Mouse (Mus musculus) embryonic facial prominence, embryonic 14.5 days (tissue): ENCODE measurements around the gene H2-Q10. TPM values are rescaled to one million over a fixed set of nuclear protein-coding genes. Genes with fewer than 3 reads are reported as not detected.
A peak's percentile ranks its signal among the peaks of the same experiment; 100 is the strongest.
"Not testable (repeated sequence)": the region's sequence is repeated elsewhere in the genome, so short reads cannot be mapped to it uniquely, and the experiment has no call there.

Experiments
- ATAC-seq: fragments of 200-750 bp; cut with Nextera tagmentation; 2 replicates; pipeline ENCODE4 v1.8.0; 2017; ENCODE audit warnings: low read depth, moderate number of reproducible peaks, moderate TSS enrichment
- DNase-seq: peaks from one replicate; pipeline ENCODE4 v3.0.0-alpha.2; 2015; ENCODE audit warnings: low spot score
- H3K27ac ChIP-seq: fragments of 300-500 bp; sonication (generic); replicated peaks from 2 replicates; pipeline ENCODE4 v1.5.1; 2014; ENCODE audit warnings: low read depth, mild to moderate bottlenecking, low read length, moderate library complexity
- H3K27me3 ChIP-seq: fragments of 300-500 bp; sonication (generic); replicated peaks from 2 replicates; pipeline ENCODE4 v1.6.1; 2014; ENCODE audit warnings: low read length; ENCODE audit not compliant: control insufficient read depth, insufficient read depth
- H3K36me3 ChIP-seq: fragments of 300-500 bp; sonication (generic); 2 replicates; pipeline ENCODE4 v1.6.1; 2014; ENCODE audit warnings: low read length, mixed read lengths; ENCODE audit not compliant: control insufficient read depth, insufficient read depth
- H3K4me1 ChIP-seq: fragments of 300-500 bp; sonication (generic); 2 replicates; pipeline ENCODE4 v1.6.1; 2014; ENCODE audit warnings: antibody characterized with exemption, low read length; ENCODE audit not compliant: control insufficient read depth, insufficient read depth
- H3K4me2 ChIP-seq: fragments of 300-500 bp; sonication (generic); 2 replicates; pipeline ENCODE4 v1.6.1; 2014; ENCODE audit warnings: low read depth, mild to moderate bottlenecking, low read length, moderate library complexity, mixed read lengths
- H3K4me3 ChIP-seq: fragments of 300-500 bp; sonication (generic); 2 replicates; pipeline ENCODE4 v1.5.1; 2014; ENCODE audit warnings: low read depth, mild to moderate bottlenecking, low read length
- H3K9ac ChIP-seq: fragments of 300-500 bp; sonication (generic); 2 replicates; pipeline ENCODE4 v1.6.1; 2014; ENCODE audit warnings: low read depth, mild to moderate bottlenecking, low read length, moderate library complexity, mixed read lengths
- H3K9me3 ChIP-seq: fragments of 300-500 bp; sonication (generic); 2 replicates; pipeline ENCODE4 v1.6.1; 2016; ENCODE audit warnings: low read length; ENCODE audit not compliant: control insufficient read depth
- WGBS: fragments of 180-500 bp; shearing (Covaris S2); extraction: QIAGEN DNeasy Blood & Tissue Kit; methylation state at CpG from one replicate; pipeline ENCODE4 v1.1.7; 2014; 5-methylcytosine and 5-hydroxymethylcytosine counted together
- polyA plus RNA-seq: library from polyadenylated mRNA; unstranded; fragments of >200 nt; fragmentation: Nextera tagmentation; extraction: Ambion mirVana; gene quantifications from 2 replicates; pipeline ENCODE4 v1.2.1, GENCODE M21; 2014

Gene H2-Q10
- 0.35 TPM in 1 of 2 replicates, not detected in the other for polyA plus RNA-seq

- Histone ChIP-seq H3K9me3 (no peaks in the 10 kb centered on the region), H3K4me2 (peak within 1 kb of the TSS; percentile 85), H3K27me3 (peaks cover 21% of the 10 kb centered on the region), H3K4me3 (peak within 1 kb of the TSS; percentile 48), H3K4me1 (no peaks in the 10 kb centered on the region), H3K27ac (no peak within 1 kb of the TSS), H3K9ac (peak within 1 kb of the TSS; percentile 48), H3K36me3 (no peaks in the 10 kb centered on the region)
- ATAC-seq (no peak), DNase-seq (no peak)
- WGBS: 1% methylated on average over 54 of the region's 80 CpGs
Observed at GRCm38 (mm10) chr17:35469842-35470751, at the start of gene H2-Q10. Gene H2-Q10, plus strand, starts transcription at chr17:35470089.

- not testable (repeated sequence) for H3K27ac ChIP-seq, H3K9ac ChIP-seq, H3K36me3 ChIP-seq, H3K4me2 ChIP-seq, H3K4me3 ChIP-seq, H3K4me1 ChIP-seq, H3K9me3 ChIP-seq, ATAC-seq, DNase-seq
- WGBS: 14% methylated on average over 11 of the region's 11 CpGs
- peaks cover 16% of the 10 kb centered on the region for H3K27me3 ChIP-seq
Observed at GRCm38 (mm10) chr17:35420206-35420810, 49.6 kb upstream of the H2-Q10 start.

- not testable (repeated sequence) for ATAC-seq
Observed at GRCm38 (mm10) chr17:35421331-35421730, 48.6 kb upstream of the H2-Q10 start.

GRCm38 (mm10) chr17:35422360-35422759 is 47.5 kb upstream of the H2-Q10 start:
- H3K36me3 ChIP-seq, H3K4me3 ChIP-seq, H3K4me2 ChIP-seq, ATAC-seq, DNase-seq, H3K27ac ChIP-seq, H3K4me1 ChIP-seq, H3K9ac ChIP-seq, H3K9me3 ChIP-seq: not testable (repeated sequence)
- H3K27me3 ChIP-seq: peaks cover 28% of the 10 kb centered on the region
- WGBS: 87% methylated on average over 5 of the region's 5 CpGs

More at GRCm38 (mm10) chr17:35421331-35421730, 48.6 kb upstream of the H2-Q10 start:
- H3K9ac ChIP-seq, H3K4me1 ChIP-seq, DNase-seq, H3K27ac ChIP-seq, H3K36me3 ChIP-seq, H3K9me3 ChIP-seq, H3K4me3 ChIP-seq, H3K4me2 ChIP-seq: not testable (repeated sequence)
- 85% methylated on average over 4 of the region's 4 CpGs for WGBS
- H3K27me3 ChIP-seq: peaks cover 26% of the 10 kb centered on the region

- H3K9me3 ChIP-seq, DNase-seq, H3K27ac ChIP-seq, H3K36me3 ChIP-seq, H3K4me2 ChIP-seq, H3K4me1 ChIP-seq, H3K9ac ChIP-seq, H3K4me3 ChIP-seq, ATAC-seq: not testable (repeated sequence)
- 70% methylated on average over 3 of the region's 3 CpGs for WGBS
- H3K27me3 ChIP-seq: peaks cover 28% of the 10 kb centered on the region
Observed at GRCm38 (mm10) chr17:35423131-35423810, 46.6 kb upstream of the H2-Q10 start.

GRCm38 (mm10) chr17:35424106-35424505 is 45.8 kb upstream of the H2-Q10 start:
- H3K27me3 ChIP-seq: peaks cover 30% of the 10 kb centered on the region
- not testable (repeated sequence) for H3K4me2 ChIP-seq, ATAC-seq, H3K4me3 ChIP-seq, H3K36me3 ChIP-seq, H3K9ac ChIP-seq, H3K9me3 ChIP-seq, H3K4me1 ChIP-seq, H3K27ac ChIP-seq, DNase-seq
- WGBS: 86% methylated on average over 3 of the region's 3 CpGs

GRCm38 (mm10) chr17:35424624-35425416 is 45.1 kb upstream of the H2-Q10 start, which contains the start of gene H2-Q6:
Gene H2-Q6, plus strand, starts transcription at chr17:35424850.
- 2% methylated on average over 45 of the region's 66 CpGs for WGBS
- peak; percentile 75; the same call in 1 of the 2 replicates for ATAC-seq

GRCm38 (mm10) chr17:35425474-35425873 is 44.4 kb upstream of the H2-Q10 start:
- peaks cover 30% of the 10 kb centered on the region for H3K27me3 ChIP-seq

More at GRCm38 (mm10) chr17:35424624-35425416, 45.1 kb upstream of the H2-Q10 start, which contains the start of gene H2-Q6:
- Histone ChIP-seq H3K4me3 (peak within 1 kb of the TSS; percentile 38), H3K27me3 (peaks cover 30% of the 10 kb centered on the region), H3K4me2 (peak within 1 kb of the TSS; percentile 58), H3K9ac (peak within 1 kb of the TSS; percentile 30; the same call in 1 of the 2 replicates)
- not testable (repeated sequence) for H3K27ac ChIP-seq, H3K9me3 ChIP-seq, H3K36me3 ChIP-seq, H3K4me1 ChIP-seq
- DNase-seq: peak; percentile 38

More at GRCm38 (mm10) chr17:35425474-35425873, 44.4 kb upstream of the H2-Q10 start:
- not testable (repeated sequence) for H3K9ac ChIP-seq, DNase-seq, H3K4me1 ChIP-seq, H3K36me3 ChIP-seq, ATAC-seq, H3K27ac ChIP-seq, H3K9me3 ChIP-seq
- 15% methylated on average over 26 of the region's 28 CpGs for WGBS
- Histone ChIP-seq H3K4me3 (peak overlapping the region; percentile 38), H3K4me2 (peak overlapping the region; percentile 58)
